Mouse (Mus musculus): ENCODE results near the gene Ifngr2. TPM values are rescaled to one million over a fixed set of nuclear protein-coding genes. Genes with fewer than 3 reads are reported as not detected.

Gene Ifngr2
- polyA plus RNA-seq, 1 experiment from 2014 or later, result 127 TPM

DNA sequence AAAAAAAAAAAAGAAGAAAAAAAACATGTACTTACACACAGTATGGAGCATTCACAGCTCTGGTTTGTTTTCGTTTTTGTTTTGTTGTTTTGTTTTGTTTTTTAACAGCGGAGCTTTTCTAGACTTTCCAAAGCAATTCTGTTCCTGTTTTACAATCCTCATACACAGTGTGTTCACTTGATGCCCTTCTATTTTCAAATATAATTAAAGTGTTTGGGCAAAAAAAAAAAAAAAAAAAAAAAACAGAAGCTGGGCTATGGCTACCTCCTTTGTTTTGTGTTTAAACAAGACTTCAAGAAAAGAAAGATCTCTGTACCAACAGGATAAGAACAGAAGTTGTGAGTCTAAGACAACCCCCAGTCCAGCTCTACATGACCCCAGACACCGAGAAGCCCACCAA, 41.8 kb downstream of the Ifngr2 start:
- Histone ChIP-seq H3K4me2 (ENCODE audit: low read length) (no peak overlapping the region), H3K36me3 (ENCODE audit: control insufficient read depth, insufficient read depth, low read length) (0 out of 2 replicates have a peak, but pooled peaks cover 3% of the 10 kb centered on the region), H3K27ac (ENCODE audit: low read depth, low read length) (no peak overlapping the region), H3K4me1 (ENCODE audit: control insufficient read depth, insufficient read depth, low read depth, low read length) (no peaks in the 10 kb centered on the region), H3K4me3 (ENCODE audit: low read length) (no peak overlapping the region), H3K9ac (ENCODE audit: low read depth, low read length) (no peak overlapping the region), H3K9me3 (ENCODE audit: control insufficient read depth, low read length) (no peaks in the 10 kb centered on the region), H3K27me3 (replicated peaks; ENCODE audit: control insufficient read depth, insufficient read depth, low read length) (no peaks in the 10 kb centered on the region)
- no peak for ATAC-seq
- WGBS, result 82% methylated on average over 3 of the region's 3 CpGs

GRCm38 (mm10) chr16:91592162-91592561, 45.3 kb downstream of the Ifngr2 start:
- no peaks in the 10 kb centered on the region for H3K27me3 ChIP-seq (replicated peaks; ENCODE audit: control insufficient read depth, insufficient read depth, low read length)
- no peaks in the 10 kb centered on the region for H3K36me3 ChIP-seq (ENCODE audit: control insufficient read depth, insufficient read depth, low read length)
- no peak overlapping the region for H3K4me3 ChIP-seq (ENCODE audit: low read length)
- no peak overlapping the region for H3K9ac ChIP-seq (ENCODE audit: low read depth, low read length)
- no peak overlapping the region for H3K4me2 ChIP-seq (ENCODE audit: low read length)
- H3K27ac ChIP-seq (ENCODE audit: low read depth, low read length), result no peak overlapping the region
- peaks cover 10% of the 10 kb centered on the region for H3K4me1 ChIP-seq (ENCODE audit: control insufficient read depth, insufficient read depth, low read depth, low read length)
- H3K9me3 ChIP-seq (ENCODE audit: control insufficient read depth, low read length), result no peaks in the 10 kb centered on the region
- 77% methylated on average over 8 of the region's 8 CpGs for WGBS
- ATAC-seq, result no peak

- 88% methylated on average over 3 of the region's 3 CpGs for WGBS
- H3K36me3 ChIP-seq (ENCODE audit: control insufficient read depth, insufficient read depth, low read length), result no peaks in the 10 kb centered on the region
Observed at GRCm38 (mm10) chr16:91593262-91593661, 46.4 kb downstream of the Ifngr2 start.

DNA sequence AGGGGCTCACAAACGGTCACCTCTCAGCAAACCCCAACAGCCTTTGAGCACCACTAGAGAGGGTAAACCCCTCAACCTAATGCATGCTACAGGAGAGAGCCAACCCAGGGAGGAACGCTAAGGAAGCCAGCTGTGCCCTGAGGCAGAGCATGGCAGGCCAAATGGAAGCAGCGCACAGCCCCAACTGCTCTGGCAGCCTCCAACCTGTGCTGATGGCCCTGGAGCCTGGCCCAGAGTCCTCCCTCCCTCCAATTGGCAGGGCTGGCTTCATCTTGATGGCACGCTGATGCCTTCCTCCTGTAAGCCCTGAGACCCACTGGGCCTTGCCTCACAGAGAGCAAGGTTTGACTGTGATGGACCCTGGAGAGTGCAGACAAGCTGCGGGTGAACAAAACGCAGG, 48.2 kb downstream of the Ifngr2 start:
- Histone ChIP-seq H3K4me2 (ENCODE audit: low read length) (no peak overlapping the region), H3K27me3 (replicated peaks; ENCODE audit: control insufficient read depth, insufficient read depth, low read length) (peaks cover 2% of the 10 kb centered on the region), H3K4me3 (ENCODE audit: low read length) (no peak overlapping the region), H3K27ac (ENCODE audit: low read depth, low read length) (no peak overlapping the region), H3K4me1 (ENCODE audit: control insufficient read depth, insufficient read depth, low read depth, low read length) (peaks cover 10% of the 10 kb centered on the region), H3K9me3 (ENCODE audit: control insufficient read depth, low read length) (no peaks in the 10 kb centered on the region), H3K36me3 (ENCODE audit: control insufficient read depth, insufficient read depth, low read length) (no peaks in the 10 kb centered on the region), H3K9ac (ENCODE audit: low read depth, low read length) (no peak overlapping the region)
- 62% methylated on average over 6 of the region's 6 CpGs for WGBS
- ATAC-seq, result no peak; the same call in 1 of the 2 replicates

More at GRCm38 (mm10) chr16:91593262-91593661, 46.4 kb downstream of the Ifngr2 start:
- Histone ChIP-seq H3K4me2 (ENCODE audit: low read length) (no peak overlapping the region), H3K4me3 (ENCODE audit: low read length) (no peak overlapping the region), H3K9ac (ENCODE audit: low read depth, low read length) (no peak overlapping the region), H3K9me3 (ENCODE audit: control insufficient read depth, low read length) (no peaks in the 10 kb centered on the region), H3K27me3 (replicated peaks; ENCODE audit: control insufficient read depth, insufficient read depth, low read length) (no peaks in the 10 kb centered on the region), H3K4me1 (ENCODE audit: control insufficient read depth, insufficient read depth, low read depth, low read length) (peaks cover 10% of the 10 kb centered on the region), H3K27ac (ENCODE audit: low read depth, low read length) (no peak overlapping the region)
- ATAC-seq, result no peak

DNA sequence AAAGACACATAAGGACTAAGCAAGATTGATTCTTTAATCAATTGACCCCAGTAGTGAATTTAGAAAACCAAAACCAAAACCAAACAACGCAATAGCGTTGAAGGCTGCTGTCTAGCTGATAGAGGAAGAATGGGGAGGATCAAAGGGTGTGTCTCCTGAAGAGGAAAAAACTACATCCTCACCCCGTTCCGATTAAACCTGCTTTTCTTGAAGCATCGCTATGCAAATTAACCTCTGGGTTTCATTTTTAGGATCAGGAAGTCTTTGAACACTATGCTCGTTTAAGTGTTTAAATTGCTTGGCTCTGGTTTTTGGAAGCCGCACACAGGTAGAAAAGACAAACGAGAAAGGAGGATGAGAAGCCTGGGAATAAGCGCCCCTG, 49.5 kb downstream of the Ifngr2 start:
- no peak overlapping the region for H3K27ac ChIP-seq (ENCODE audit: low read depth, low read length)
- WGBS, result 18% methylated on average over 9 of the region's 9 CpGs

DNA sequence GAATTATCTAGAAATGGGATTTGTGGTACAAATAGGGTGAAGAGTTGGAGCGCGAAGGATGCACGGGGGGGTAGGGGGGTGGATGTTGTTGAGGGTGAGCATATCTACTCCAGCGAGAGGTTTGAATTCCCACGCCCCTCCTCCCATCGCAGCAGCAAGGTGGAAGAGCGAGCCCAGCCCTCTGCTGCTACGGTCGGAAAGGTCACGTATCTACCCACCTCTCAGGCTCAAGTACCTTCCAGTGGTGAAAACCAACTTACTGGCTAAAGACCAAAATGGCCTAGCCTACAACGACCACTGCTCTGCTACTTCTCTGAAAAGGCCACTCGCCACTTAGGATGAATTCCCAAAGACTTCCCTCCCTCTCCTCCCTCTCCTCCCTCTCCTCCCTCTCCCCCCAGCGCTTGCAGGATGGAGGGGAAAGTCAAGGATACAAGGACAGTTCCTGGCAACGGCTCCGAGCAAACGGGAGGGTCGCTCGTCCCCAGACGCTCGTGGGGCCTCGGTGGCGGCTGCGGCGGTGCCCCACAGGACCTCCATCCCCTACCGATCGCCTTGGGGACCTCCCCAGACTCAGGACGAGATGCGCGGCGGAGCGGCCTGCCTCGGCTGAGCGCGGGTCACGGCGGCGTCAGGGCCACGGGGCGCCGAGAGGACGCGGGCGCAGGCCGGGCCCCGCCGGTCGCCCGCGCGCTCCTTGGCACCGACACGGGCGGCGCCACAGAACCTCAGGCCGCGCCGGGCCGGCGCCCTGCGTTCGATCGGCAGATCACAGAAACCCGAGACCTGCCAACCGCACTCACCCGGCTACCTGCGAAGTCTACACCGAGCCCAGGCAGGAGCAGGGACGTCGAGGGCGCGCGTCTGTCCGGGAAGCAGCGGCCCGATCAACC, 50.2 kb downstream of the Ifngr2 start:
- Histone ChIP-seq H3K36me3 (ENCODE audit: control insufficient read depth, insufficient read depth, low read length) (no peaks in the 10 kb centered on the region), H3K27ac (ENCODE audit: low read depth, low read length) (peak overlapping the region; percentile 79), H3K9me3 (ENCODE audit: control insufficient read depth, low read length) (no peaks in the 10 kb centered on the region), H3K4me2 (ENCODE audit: low read length) (peak overlapping the region; percentile 97), H3K4me1 (ENCODE audit: control insufficient read depth, insufficient read depth, low read depth, low read length) (peaks cover 10% of the 10 kb centered on the region), H3K27me3 (replicated peaks; ENCODE audit: control insufficient read depth, insufficient read depth, low read length) (peaks cover 2% of the 10 kb centered on the region), H3K9ac (ENCODE audit: low read depth, low read length) (peak overlapping the region; percentile 89), H3K4me3 (ENCODE audit: low read length) (peak overlapping the region; percentile 91)
- under 1% methylated on average over 54 of the region's 75 CpGs for WGBS
- ATAC-seq, result peak; percentile 75

More for the DNA sequence above, 49.5 kb downstream of the Ifngr2 start:
- no peaks in the 10 kb centered on the region for H3K36me3 ChIP-seq (ENCODE audit: control insufficient read depth, insufficient read depth, low read length)
- peak overlapping the region; percentile 97 for H3K4me2 ChIP-seq (ENCODE audit: low read length)
- no peaks in the 10 kb centered on the region for H3K9me3 ChIP-seq (ENCODE audit: control insufficient read depth, low read length)
- no peak for ATAC-seq
- peak overlapping the region; percentile 89 for H3K9ac ChIP-seq (ENCODE audit: low read depth, low read length)
- peaks cover 10% of the 10 kb centered on the region for H3K4me1 ChIP-seq (ENCODE audit: control insufficient read depth, insufficient read depth, low read depth, low read length)
- H3K27me3 ChIP-seq (replicated peaks; ENCODE audit: control insufficient read depth, insufficient read depth, low read length), result peaks cover 2% of the 10 kb centered on the region
- peak overlapping the region; percentile 91 for H3K4me3 ChIP-seq (ENCODE audit: low read length)

DNA sequence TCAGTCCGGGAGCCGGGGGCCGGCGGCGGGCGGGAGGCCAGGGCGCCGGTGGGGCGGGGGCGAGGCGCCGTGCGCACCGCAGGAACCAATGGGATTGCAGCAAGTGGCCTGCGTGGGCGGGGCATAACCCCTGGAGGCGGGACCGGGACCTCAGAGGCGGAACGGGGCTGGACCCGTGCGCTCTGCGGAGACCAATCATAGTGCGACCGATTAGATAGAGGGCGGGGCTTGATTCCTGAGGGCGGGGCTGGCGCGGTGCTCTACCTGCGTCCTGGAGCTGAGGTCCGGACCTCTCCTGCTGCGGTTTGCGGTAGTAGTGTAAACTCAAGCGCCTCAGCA, 50.8 kb downstream of the Ifngr2 start, which contains the start of gene Tmem50b:
Tmem50b (minus strand) TSS at position 129 of the 339 bp plus-strand sequence.
- no peaks in the 10 kb centered on the region for H3K9me3 ChIP-seq (ENCODE audit: control insufficient read depth, low read length)
- H3K4me3 ChIP-seq (ENCODE audit: low read length), result peak within 1 kb of the TSS; percentile 91
- H3K36me3 ChIP-seq (ENCODE audit: control insufficient read depth, insufficient read depth, low read length), result no peaks in the 10 kb centered on the region
- peaks cover 10% of the 10 kb centered on the region for H3K4me1 ChIP-seq (ENCODE audit: control insufficient read depth, insufficient read depth, low read depth, low read length)
- peak within 1 kb of the TSS; percentile 79 for H3K27ac ChIP-seq (ENCODE audit: low read depth, low read length)
- H3K4me2 ChIP-seq (ENCODE audit: low read length), result peak within 1 kb of the TSS; percentile 97
- ATAC-seq, result peak; percentile 99
- peak within 1 kb of the TSS; percentile 89 for H3K9ac ChIP-seq (ENCODE audit: low read depth, low read length)
- WGBS, result under 1% methylated on average over 32 of the region's 34 CpGs
- H3K27me3 ChIP-seq (replicated peaks; ENCODE audit: control insufficient read depth, insufficient read depth, low read length), result peaks cover 2% of the 10 kb centered on the region

DNA sequence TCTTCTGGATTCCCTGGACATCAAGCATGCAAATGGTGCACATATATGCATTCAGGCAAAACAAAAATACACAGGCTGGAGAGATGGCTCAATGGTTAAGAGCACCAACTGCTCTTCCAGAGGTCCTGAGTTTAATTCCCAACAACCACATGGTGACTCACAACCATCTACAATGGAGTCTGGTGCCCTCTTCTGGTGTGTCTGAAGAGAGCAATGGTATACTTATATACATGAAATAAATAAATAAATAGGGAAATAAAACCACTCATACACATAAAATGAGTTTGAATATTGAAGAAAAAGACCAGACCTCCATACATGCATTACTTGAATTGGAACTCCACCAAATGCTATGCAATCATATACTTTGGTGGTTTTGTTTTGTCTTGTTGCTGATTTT, 52.4 kb downstream of the Ifngr2 start:
- no peak overlapping the region for H3K9ac ChIP-seq (ENCODE audit: low read depth, low read length)
- no peak overlapping the region for H3K4me2 ChIP-seq (ENCODE audit: low read length)
- ATAC-seq, result no peak
- no peaks in the 10 kb centered on the region for H3K36me3 ChIP-seq (ENCODE audit: control insufficient read depth, insufficient read depth, low read length)
- peaks cover 10% of the 10 kb centered on the region for H3K4me1 ChIP-seq (ENCODE audit: control insufficient read depth, insufficient read depth, low read depth, low read length)
- H3K9me3 ChIP-seq (ENCODE audit: control insufficient read depth, low read length), result no peaks in the 10 kb centered on the region
- H3K27ac ChIP-seq (ENCODE audit: low read depth, low read length), result no peak overlapping the region
- peaks cover 2% of the 10 kb centered on the region for H3K27me3 ChIP-seq (replicated peaks; ENCODE audit: control insufficient read depth, insufficient read depth, low read length)
- no peak overlapping the region for H3K4me3 ChIP-seq (ENCODE audit: low read length)

- H3K9ac ChIP-seq (ENCODE audit: low read depth, low read length), result no peak overlapping the region
- 76% methylated on average over 4 of the region's 4 CpGs for WGBS
- peaks cover 5% of the 10 kb centered on the region for H3K4me1 ChIP-seq (ENCODE audit: control insufficient read depth, insufficient read depth, low read depth, low read length)
- H3K36me3 ChIP-seq (ENCODE audit: control insufficient read depth, insufficient read depth, low read length), result no peaks in the 10 kb centered on the region
- H3K27ac ChIP-seq (ENCODE audit: low read depth, low read length), result no peak overlapping the region
- H3K4me2 ChIP-seq (ENCODE audit: low read length), result no peak overlapping the region
- no peak overlapping the region for H3K4me3 ChIP-seq (ENCODE audit: low read length)
- ATAC-seq, result no peak
- no peaks in the 10 kb centered on the region for H3K9me3 ChIP-seq (ENCODE audit: control insufficient read depth, low read length)
- peaks cover 2% of the 10 kb centered on the region for H3K27me3 ChIP-seq (replicated peaks; ENCODE audit: control insufficient read depth, insufficient read depth, low read length)
Observed at GRCm38 (mm10) chr16:91601081-91601480, 54.2 kb downstream of the Ifngr2 start.

All from hindbrain, embryonic 16.5 days (tissue).